Mouse (Mus musculus) neural tube, embryonic 11.5 days (tissue): ENCODE data around the gene Zfp276. TPM values are rescaled to one million over a fixed set of nuclear protein-coding genes. Genes with fewer than 3 reads are reported as not detected.
"Not testable (repeated sequence)": the region's sequence is repeated elsewhere in the genome, so short reads cannot be mapped to it uniquely, and the experiment has no call there.

Experiments used
- ATAC-seq: fragments of 200-750 bp; cut with Nextera tagmentation; 2 replicates; pipeline ENCODE4 v1.8.0; 2017; ENCODE audit warnings: moderate number of reproducible peaks, mild to moderate bottlenecking, moderate TSS enrichment, moderate library complexity; ENCODE audit not compliant: insufficient read depth, low FRiP score, low TSS enrichment
- DNase-seq: peaks from one replicate; pipeline ENCODE4 v3.0.0-alpha.2; 2015; ENCODE audit warnings: low spot score
- H3K27ac ChIP-seq: fragments of 300-500 bp; sonication (generic); 2 replicates; pipeline ENCODE4 v1.5.1; 2014; ENCODE audit warnings: low read depth, mild to moderate bottlenecking, low read length
- H3K27me3 ChIP-seq: fragments of 300-500 bp; sonication (generic); 2 replicates; pipeline ENCODE4 v1.6.1; 2014; ENCODE audit warnings: mild to moderate bottlenecking, low read length, mixed read lengths; ENCODE audit not compliant: control insufficient read depth, insufficient read depth
- H3K36me3 ChIP-seq: fragments of 300-500 bp; sonication (generic); 2 replicates; pipeline ENCODE4 v1.6.1; 2014; ENCODE audit warnings: mild to moderate bottlenecking, low read length, moderate library complexity, mixed read lengths; ENCODE audit not compliant: control insufficient read depth, insufficient read depth
- H3K4me1 ChIP-seq: fragments of 300-500 bp; sonication (generic); 2 replicates; pipeline ENCODE4 v1.6.1; 2014; ENCODE audit warnings: low read length, mixed read lengths; ENCODE audit not compliant: control insufficient read depth, insufficient read depth
- H3K4me2 ChIP-seq: fragments of 300-500 bp; sonication (generic); 2 replicates; pipeline ENCODE4 v1.6.1; 2014; ENCODE audit warnings: low read depth, mild to moderate bottlenecking, moderate library complexity
- H3K4me3 ChIP-seq: fragments of 300-500 bp; sonication (generic); 2 replicates; pipeline ENCODE4 v1.5.1; 2014; ENCODE audit warnings: low read depth, low read length
- H3K9ac ChIP-seq: fragments of 300-500 bp; sonication (generic); 2 replicates; pipeline ENCODE4 v1.6.1; 2014; ENCODE audit warnings: mild to moderate bottlenecking, low read length
- H3K9me3 ChIP-seq: fragments of 300-500 bp; sonication (generic); 2 replicates; pipeline ENCODE4 v1.6.1; 2016; ENCODE audit warnings: low read length; ENCODE audit not compliant: control insufficient read depth
- WGBS: fragments of 180-500 bp; shearing (Covaris S2); extraction: QIAGEN DNeasy Blood & Tissue Kit; methylation state at CpG from one replicate; pipeline ENCODE4 v1.1.7; 2014; 5-methylcytosine and 5-hydroxymethylcytosine counted together
- polyA plus RNA-seq: library from polyadenylated mRNA; unstranded; fragments of >200 nt; fragmentation: Nextera tagmentation; extraction: Ambion mirVana; gene quantifications from 2 replicates; pipeline ENCODE4 v1.2.1, GENCODE M21; 2014

Zfp276 gene
- polyA plus RNA-seq, 1 experiment from 2014 or later = 26.0 TPM

DNA sequence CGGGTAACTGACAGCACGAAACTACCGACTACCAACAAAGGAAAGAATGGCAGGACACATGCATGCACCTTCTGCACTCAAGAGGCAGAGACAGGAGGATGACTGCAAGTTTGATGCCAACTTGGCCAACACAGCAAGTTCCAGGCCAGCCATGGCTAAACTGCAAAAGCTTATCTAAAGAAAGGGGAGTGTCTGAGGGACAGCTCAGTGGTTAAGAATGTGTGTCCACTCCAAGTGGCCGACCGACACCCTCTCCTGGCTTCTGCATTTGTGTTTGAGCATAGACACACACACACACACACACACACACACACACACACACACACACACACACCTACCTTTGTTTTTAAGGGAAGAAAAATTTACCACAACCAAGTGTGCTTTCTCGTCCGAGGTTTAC lies 24.4 kb downstream of the Zfp276 start:
- no peaks in the 10 kb centered on the region for H3K4me1 ChIP-seq
- H3K36me3 ChIP-seq = no peaks in the 10 kb centered on the region; the same call in 1 of the 2 replicates
- H3K4me3 ChIP-seq = no peak overlapping the region
- H3K9ac ChIP-seq = no peak overlapping the region
- H3K4me2 ChIP-seq = no peak overlapping the region
- DNase-seq = no peak
- no peaks in the 10 kb centered on the region for H3K9me3 ChIP-seq
- no peaks in the 10 kb centered on the region for H3K27me3 ChIP-seq
- no peak for ATAC-seq
- WGBS = 79% methylated on average over 7 of the region's 7 CpGs
- H3K27ac ChIP-seq = no peak overlapping the region

DNA sequence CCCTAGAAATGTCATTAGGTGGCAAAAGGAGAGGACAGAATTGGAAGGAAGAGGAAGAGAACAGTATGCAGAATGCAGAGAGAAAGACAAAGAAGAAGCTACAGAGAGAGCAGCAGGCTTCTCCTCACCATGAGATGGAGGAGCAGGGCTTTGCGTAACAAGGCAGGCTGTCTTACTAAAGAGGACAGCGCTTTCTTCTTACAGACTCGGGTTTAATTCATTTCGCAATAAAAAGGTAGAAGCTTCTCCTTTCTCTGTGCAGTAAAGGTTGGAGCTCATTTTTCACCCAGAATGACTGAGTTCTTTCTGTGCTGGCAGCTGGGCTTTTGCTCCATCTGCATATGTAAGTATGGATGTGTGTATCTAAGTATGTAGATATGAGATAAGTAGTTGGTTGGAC lies 25.8 kb downstream of the Zfp276 start:
- no peak for ATAC-seq
- no peaks in the 10 kb centered on the region for H3K27me3 ChIP-seq
- DNase-seq = no peak
- H3K4me3 ChIP-seq = no peak overlapping the region
- no peak overlapping the region for H3K9ac ChIP-seq
- H3K4me2 ChIP-seq = no peak overlapping the region
- H3K36me3 ChIP-seq = no peaks in the 10 kb centered on the region; the same call in 1 of the 2 replicates
- no peaks in the 10 kb centered on the region for H3K4me1 ChIP-seq
- 93% methylated on average over 4 of the region's 4 CpGs for WGBS
- H3K27ac ChIP-seq = no peak overlapping the region
- H3K9me3 ChIP-seq = no peaks in the 10 kb centered on the region

DNA sequence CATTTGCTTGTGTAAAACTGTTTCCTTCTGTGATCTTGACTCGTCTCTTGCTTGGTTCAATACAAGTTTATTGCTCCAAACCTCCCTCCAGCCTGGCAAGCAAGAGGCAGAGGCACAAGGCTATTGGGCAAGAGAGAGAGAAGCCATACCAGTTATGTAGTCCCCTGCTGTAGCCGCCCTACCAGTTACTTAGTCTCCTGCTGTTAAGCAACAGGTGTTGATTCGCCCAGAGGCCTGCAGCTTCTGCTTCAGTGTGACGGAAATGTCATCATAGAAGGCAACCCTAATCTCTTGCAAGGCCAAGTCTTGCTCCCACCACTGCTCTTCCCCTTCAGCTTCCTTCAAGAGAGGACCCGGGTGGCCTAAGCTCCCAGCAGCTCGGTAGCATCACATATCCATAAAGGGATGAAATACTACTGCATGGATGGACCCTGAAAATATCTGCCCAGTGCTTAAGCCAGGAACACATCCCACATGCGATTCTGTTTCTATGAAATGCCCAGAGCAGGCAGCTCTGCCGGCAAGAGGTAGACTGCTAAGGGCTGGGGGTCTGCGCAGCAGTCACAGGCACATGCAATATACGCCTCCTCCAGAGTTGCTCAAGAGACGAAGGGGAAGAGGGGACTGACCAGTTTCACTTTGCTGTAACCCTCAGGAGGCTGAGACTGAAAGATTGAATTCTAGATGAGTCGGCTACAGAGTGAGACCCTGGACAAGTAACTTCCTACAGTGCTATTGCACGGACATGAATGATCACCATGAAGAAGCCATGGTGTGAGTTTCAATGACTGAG lies 26.5 kb downstream of the Zfp276 start:
- Histone ChIP-seq H3K27ac (no peak overlapping the region), H3K36me3 (no peaks in the 10 kb centered on the region; the same call in 1 of the 2 replicates), H3K4me1 (no peaks in the 10 kb centered on the region), H3K9ac (no peak overlapping the region), H3K4me2 (no peak overlapping the region), H3K4me3 (no peak overlapping the region), H3K9me3 (no peaks in the 10 kb centered on the region), H3K27me3 (no peaks in the 10 kb centered on the region)
- ATAC-seq = no peak
- no peak for DNase-seq
- WGBS = 86% methylated on average over 13 of the region's 13 CpGs

DNA sequence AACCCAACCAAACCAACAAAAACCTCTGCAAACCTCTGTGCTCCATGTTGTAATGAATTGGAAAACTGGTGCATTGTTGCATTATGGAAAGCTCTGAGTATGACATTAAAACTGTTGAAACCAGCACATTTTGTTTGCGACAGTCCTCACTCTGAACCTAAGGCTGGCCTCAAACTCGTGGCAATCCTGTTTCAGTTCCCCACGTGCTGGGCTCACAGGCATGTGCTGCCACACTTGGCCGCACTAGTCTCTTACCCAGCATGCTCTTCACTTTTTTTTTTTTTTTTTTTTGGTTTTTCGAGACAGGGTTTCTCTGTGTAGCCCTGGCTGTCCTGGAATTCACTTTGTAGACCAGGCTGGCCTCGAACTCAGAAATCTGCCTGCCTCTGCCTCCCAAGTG lies 29.0 kb downstream of the Zfp276 start:
- not testable (repeated sequence) for H3K9ac ChIP-seq, ATAC-seq, DNase-seq, H3K27ac ChIP-seq, H3K36me3 ChIP-seq, H3K27me3 ChIP-seq, H3K4me3 ChIP-seq, H3K4me1 ChIP-seq, H3K9me3 ChIP-seq, H3K4me2 ChIP-seq
- WGBS = 90% methylated on average over 5 of the region's 6 CpGs

DNA sequence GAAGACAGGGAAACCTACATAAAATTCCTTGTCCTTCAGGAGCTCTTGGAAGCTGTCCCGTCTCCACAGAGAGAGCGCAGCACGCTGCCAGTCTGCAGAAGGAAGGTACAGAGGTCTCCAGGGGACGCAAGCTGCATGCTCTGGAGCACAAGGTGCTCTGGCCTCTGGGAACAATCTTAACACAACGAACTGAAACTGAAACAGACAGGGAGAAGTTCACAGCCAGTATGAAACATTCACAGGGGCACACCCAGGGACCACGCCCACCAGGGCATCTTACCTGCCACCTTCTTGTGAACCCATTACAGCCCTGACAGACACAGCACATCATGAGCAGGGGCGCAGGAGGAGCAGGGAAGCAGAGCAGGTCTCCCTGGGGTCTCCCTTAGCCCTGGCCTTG lies 30.0 kb downstream of the Zfp276 start:
- no peaks in the 10 kb centered on the region for H3K9me3 ChIP-seq
- H3K4me2 ChIP-seq = no peak overlapping the region
- ATAC-seq = no peak
- no peaks in the 10 kb centered on the region for H3K4me1 ChIP-seq
- no peaks in the 10 kb centered on the region for H3K27me3 ChIP-seq
- 89% methylated on average over 7 of the region's 7 CpGs for WGBS
- no peak for DNase-seq
- no peak overlapping the region for H3K9ac ChIP-seq
- no peak overlapping the region for H3K27ac ChIP-seq
- H3K4me3 ChIP-seq = no peak overlapping the region
- H3K36me3 ChIP-seq = peaks cover 3% of the 10 kb centered on the region; the same call in 1 of the 2 replicates

DNA sequence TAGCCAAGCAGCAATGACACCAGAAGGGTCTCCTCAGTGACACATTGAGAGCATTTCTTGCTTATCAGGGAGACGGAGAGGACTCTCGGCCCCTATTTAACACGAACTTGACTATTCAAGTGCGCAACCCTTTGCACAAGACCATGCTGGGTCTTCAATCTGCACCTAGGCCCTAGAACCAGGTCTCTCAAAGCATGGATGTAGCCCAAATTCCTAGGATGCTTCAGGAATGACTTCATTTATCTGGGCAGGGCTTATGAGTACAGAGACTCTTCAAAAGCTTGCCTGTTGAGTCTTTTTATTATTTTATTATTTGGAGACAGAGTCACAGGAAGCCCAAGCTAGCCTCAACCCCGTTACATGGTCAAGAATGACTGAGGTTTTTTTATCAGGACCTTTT lies 30.5 kb downstream of the Zfp276 start:
- Histone ChIP-seq H3K27me3 (no peaks in the 10 kb centered on the region), H3K9me3 (no peaks in the 10 kb centered on the region), H3K27ac (no peak overlapping the region), H3K4me2 (no peak overlapping the region), H3K4me1 (no peaks in the 10 kb centered on the region), H3K9ac (no peak overlapping the region), H3K36me3 (peaks cover 3% of the 10 kb centered on the region; the same call in 1 of the 2 replicates), H3K4me3 (no peak overlapping the region)
- WGBS = 91% methylated on average over 5 of the region's 5 CpGs
- no peak for ATAC-seq
- DNase-seq = no peak

DNA sequence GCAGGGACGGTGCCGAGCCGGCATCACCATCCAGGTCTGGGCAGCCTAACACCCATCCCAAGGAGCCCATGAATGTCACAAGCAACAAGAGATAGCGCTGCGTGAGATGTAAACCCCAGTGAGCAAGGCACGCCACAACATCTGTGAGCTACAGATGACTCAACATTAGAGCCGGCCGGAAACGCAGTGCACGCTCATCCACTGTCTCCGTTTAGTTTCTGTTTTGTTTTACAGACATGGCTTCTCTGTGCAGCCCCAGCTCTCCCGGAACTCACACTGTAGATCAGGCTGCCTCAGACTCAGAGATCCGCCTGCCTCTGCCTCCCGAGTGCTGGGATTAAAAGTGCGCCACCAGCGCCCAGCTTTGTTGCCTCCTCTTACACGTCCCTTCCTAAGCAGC lies 33.4 kb downstream of the Zfp276 start:
- 95% methylated on average over 17 of the region's 17 CpGs for WGBS
- H3K27me3 ChIP-seq = no peaks in the 10 kb centered on the region
- no peak overlapping the region for H3K9ac ChIP-seq
- no peak overlapping the region for H3K27ac ChIP-seq
- no peak overlapping the region for H3K4me3 ChIP-seq
- H3K36me3 ChIP-seq = peaks cover 3% of the 10 kb centered on the region; the same call in 1 of the 2 replicates
- no peak for DNase-seq
- H3K9me3 ChIP-seq = no peaks in the 10 kb centered on the region
- no peaks in the 10 kb centered on the region for H3K4me1 ChIP-seq
- no peak for ATAC-seq
- no peak overlapping the region for H3K4me2 ChIP-seq

DNA sequence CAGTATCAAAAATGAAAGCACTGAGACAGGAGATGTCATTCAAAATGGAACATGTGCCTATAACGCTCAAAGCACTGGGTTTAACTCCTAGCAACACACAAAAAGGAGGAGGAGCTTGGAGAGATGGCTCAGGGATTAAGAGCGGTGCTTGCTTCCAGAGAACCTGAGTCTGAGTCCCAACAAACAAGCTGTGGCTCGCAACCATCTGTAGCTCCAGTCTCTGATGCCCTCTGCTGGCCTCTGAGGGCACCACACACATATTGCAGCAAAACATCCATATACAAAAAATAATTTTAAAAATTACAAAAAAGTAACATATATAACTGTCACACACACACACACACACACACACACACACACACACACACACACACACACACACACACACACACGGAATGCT lies 36.2 kb downstream of the Zfp276 start:
- no peak overlapping the region for H3K4me3 ChIP-seq
- no peak overlapping the region for H3K4me2 ChIP-seq
- H3K9me3 ChIP-seq = no peaks in the 10 kb centered on the region
- no peak overlapping the region for H3K9ac ChIP-seq
- no peak for DNase-seq
- H3K27ac ChIP-seq = no peak overlapping the region
- ATAC-seq = no peak
- 86% methylated on average over 4 of the region's 4 CpGs for WGBS
- H3K36me3 ChIP-seq = peaks cover 5% of the 10 kb centered on the region; the same call in 1 of the 2 replicates
- no peaks in the 10 kb centered on the region for H3K27me3 ChIP-seq
- no peaks in the 10 kb centered on the region for H3K4me1 ChIP-seq

DNA sequence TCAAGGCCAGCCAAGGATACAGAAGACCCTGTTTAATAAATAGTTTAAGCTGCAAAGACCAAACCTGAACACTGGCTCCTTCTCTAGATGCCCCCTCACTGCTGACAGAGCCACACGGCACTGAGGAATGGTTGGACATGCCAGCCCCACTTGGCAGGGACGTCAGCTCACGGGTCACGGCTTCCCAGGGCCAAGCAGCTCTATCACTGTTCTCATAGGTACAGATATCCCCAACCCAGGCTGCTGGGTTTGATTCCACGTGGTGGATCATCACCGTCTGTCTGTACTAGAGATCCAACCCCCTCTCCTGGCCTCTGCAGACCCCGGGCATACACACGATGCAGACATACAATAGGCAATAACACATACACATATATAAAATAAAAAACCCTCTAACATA lies 36.7 kb downstream of the Zfp276 start:
- no peak for DNase-seq
- Histone ChIP-seq H3K4me2 (no peak overlapping the region), H3K27me3 (no peaks in the 10 kb centered on the region), H3K9ac (no peak overlapping the region), H3K4me1 (no peaks in the 10 kb centered on the region), H3K9me3 (no peaks in the 10 kb centered on the region), H3K4me3 (no peak overlapping the region), H3K36me3 (peaks cover 7% of the 10 kb centered on the region), H3K27ac (no peak overlapping the region)
- 89% methylated on average over 8 of the region's 8 CpGs for WGBS
- no peak for ATAC-seq
